Mouse (Mus musculus) kidney, postnatal 0 days (tissue): ENCODE measurements around the gene Adal. TPM values are rescaled to one million over a fixed set of nuclear protein-coding genes. Genes with fewer than 3 reads are reported as not detected.

ENCODE experiments used
- ATAC-seq: fragments of 200-750 bp; cut with Nextera tagmentation; replicated peaks from 2 replicates; pipeline ENCODE4 v1.8.0; 2017; ENCODE audit warnings: low read depth, moderate number of reproducible peaks, moderate TSS enrichment, moderate library complexity; ENCODE audit not compliant: low FRiP score
- DNase-seq: peaks from one replicate; pipeline ENCODE4 v3.0.0-alpha.2; 2016; ENCODE audit warnings: low spot score
- H3K27ac ChIP-seq: fragments of 300-500 bp; sonication (generic); 2 replicates; pipeline ENCODE4 v1.5.1; 2014; ENCODE audit warnings: mild to moderate bottlenecking
- H3K27me3 ChIP-seq: fragments of 300-500 bp; sonication (generic); 2 replicates; pipeline ENCODE4 v1.6.1; 2014; ENCODE audit warnings: low read length, mixed read lengths; ENCODE audit not compliant: insufficient read depth
- H3K36me3 ChIP-seq: fragments of 300-500 bp; sonication (generic); 2 replicates; pipeline ENCODE4 v1.6.1; 2014; ENCODE audit warnings: low read length, mixed read lengths; ENCODE audit not compliant: insufficient read depth
- H3K4me1 ChIP-seq: fragments of 300-500 bp; sonication (generic); replicated peaks from 2 replicates; pipeline ENCODE4 v1.6.1; 2014; ENCODE audit warnings: antibody characterized with exemption, low read length, mixed read lengths; ENCODE audit not compliant: insufficient read depth
- H3K4me2 ChIP-seq: fragments of 300-500 bp; sonication (generic); 2 replicates; pipeline ENCODE4 v1.6.1; 2014; ENCODE audit warnings: mild to moderate bottlenecking, low read length, moderate library complexity, mixed read lengths
- H3K4me3 ChIP-seq: fragments of 300-500 bp; sonication (generic); replicated peaks from 2 replicates; pipeline ENCODE4 v1.5.1; 2014; ENCODE audit warnings: low read depth, low read length
- H3K9ac ChIP-seq: fragments of 300-500 bp; sonication (generic); 2 replicates; pipeline ENCODE4 v1.6.1; 2014; ENCODE audit warnings: low read depth, low read length
- H3K9me3 ChIP-seq: fragments of 300-500 bp; sonication (generic); replicated peaks from 2 replicates; pipeline ENCODE4 v1.6.1; 2016; ENCODE audit warnings: low read length, inconsistent platforms, mixed read lengths
- CTCF ChIP-seq: IDR thresholded peaks from 2 replicates; pipeline ENCODE4 v1.5.1; 2016; ENCODE audit warnings: antibody characterized with exemption, low read depth, mild to moderate bottlenecking, moderate library complexity
- WGBS: fragments of 180-500 bp; shearing (Covaris S2); extraction: QIAGEN DNeasy Blood & Tissue Kit; methylation state at CpG from one replicate; pipeline ENCODE4 v1.1.7; 2014; 5-methylcytosine and 5-hydroxymethylcytosine counted together
- polyA plus RNA-seq: library from polyadenylated mRNA; unstranded; fragments of >200 nt; fragmentation: Nextera tagmentation; extraction: Ambion mirVana; gene quantifications from 2 replicates; pipeline ENCODE4 v1.2.1, GENCODE M21; 2015

The Adal gene
- polyA plus RNA-seq, 1 experiment from 2014 or later = 21.1 TPM

DNA sequence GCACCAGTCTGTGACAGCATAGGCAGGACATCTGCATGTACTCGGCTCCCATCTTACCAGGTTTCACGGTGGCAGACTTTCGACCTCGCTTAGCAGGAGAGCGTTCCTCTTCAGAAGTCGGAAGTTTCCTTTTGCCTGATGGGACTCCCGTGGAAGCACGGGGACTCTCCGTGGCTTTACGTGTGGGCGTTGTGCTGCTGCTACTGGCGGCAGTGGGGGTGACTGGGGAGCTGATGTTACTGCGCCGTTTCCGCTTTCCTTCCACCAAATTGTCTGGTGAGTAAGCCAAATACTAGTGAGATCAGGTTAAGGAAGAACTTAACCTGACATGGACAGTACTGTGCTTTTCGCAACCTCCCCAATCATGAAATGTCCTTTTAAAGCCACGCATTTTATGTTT is 64.0 kb downstream of the Adal start:
- H3K36me3 ChIP-seq = peaks cover 63% of the 10 kb centered on the region
- no peak overlapping the region for H3K4me2 ChIP-seq
- no peaks in the 10 kb centered on the region for H3K9me3 ChIP-seq
- H3K4me3 ChIP-seq = no peak overlapping the region
- 92% methylated on average over 17 of the region's 17 CpGs for WGBS
- ATAC-seq (no peak), DNase-seq (no peak)
- no peaks in the 10 kb centered on the region for H3K4me1 ChIP-seq
- no peaks in the 10 kb centered on the region for H3K27me3 ChIP-seq
- TF ChIP-seq CTCF = no peak
- H3K9ac ChIP-seq = no peak overlapping the region
- H3K27ac ChIP-seq = no peak overlapping the region

Other genes with a start within 250 kb of the Adal start
- 16.2 and 18.6 TPM in 2 replicates for gene Ubr1, start 169.7 kb upstream of the Adal start, polyA plus RNA-seq
- 6.1 and 6.9 TPM in 2 replicates for gene Tmem62, start 163.4 kb upstream of the Adal start, polyA plus RNA-seq
- gene Ccndbp1, start 132.0 kb upstream of the Adal start, polyA plus RNA-seq = 53.3 and 54.1 TPM in 2 replicates
- 2.1 TPM in 2 replicates for gene Epb42, start 103.4 kb upstream of the Adal start, polyA plus RNA-seq
- gene Tgm5, start 54.6 kb upstream of the Adal start, polyA plus RNA-seq = 0.31 and 0.76 TPM in 2 replicates
- gene Tgm7, start 30.6 kb upstream of the Adal start, polyA plus RNA-seq = 0.43 and 0.66 TPM in 2 replicates
- gene Lcmt2, start 225 bp downstream of the Adal start, polyA plus RNA-seq = 26.7 and 28.4 TPM in 2 replicates
- 27.6 and 29.2 TPM in 2 replicates for gene Tubgcp4, start 30.2 kb downstream of the Adal start, polyA plus RNA-seq
- gene Zscan29, start 30.7 kb downstream of the Adal start, polyA plus RNA-seq = 10.6 and 10.8 TPM in 2 replicates
- gene Trp53bp1, start 131.0 kb downstream of the Adal start, polyA plus RNA-seq = 24.4 and 24.9 TPM in 2 replicates
- 0.93 and 1.3 TPM in 2 replicates for gene Map1a, start 149.2 kb downstream of the Adal start, polyA plus RNA-seq
- gene Ppip5k1, start 215.0 kb downstream of the Adal start, polyA plus RNA-seq = 13.1 and 14.0 TPM in 2 replicates
- 63.1 and 70.4 TPM in 2 replicates for gene Ckmt1, start 217.3 kb downstream of the Adal start, polyA plus RNA-seq
- not detected in 2 replicates for gene Strc, start 246.7 kb downstream of the Adal start, polyA plus RNA-seq